Mouse (Mus musculus): ENCODE measurements around the gene Gsn. TPM values are rescaled to one million over a fixed set of nuclear protein-coding genes. Genes with fewer than 3 reads are reported as not detected.

Gsn gene
- polyA plus RNA-seq, 1 experiment from 2014 or later, result 1,007 TPM

DNA sequence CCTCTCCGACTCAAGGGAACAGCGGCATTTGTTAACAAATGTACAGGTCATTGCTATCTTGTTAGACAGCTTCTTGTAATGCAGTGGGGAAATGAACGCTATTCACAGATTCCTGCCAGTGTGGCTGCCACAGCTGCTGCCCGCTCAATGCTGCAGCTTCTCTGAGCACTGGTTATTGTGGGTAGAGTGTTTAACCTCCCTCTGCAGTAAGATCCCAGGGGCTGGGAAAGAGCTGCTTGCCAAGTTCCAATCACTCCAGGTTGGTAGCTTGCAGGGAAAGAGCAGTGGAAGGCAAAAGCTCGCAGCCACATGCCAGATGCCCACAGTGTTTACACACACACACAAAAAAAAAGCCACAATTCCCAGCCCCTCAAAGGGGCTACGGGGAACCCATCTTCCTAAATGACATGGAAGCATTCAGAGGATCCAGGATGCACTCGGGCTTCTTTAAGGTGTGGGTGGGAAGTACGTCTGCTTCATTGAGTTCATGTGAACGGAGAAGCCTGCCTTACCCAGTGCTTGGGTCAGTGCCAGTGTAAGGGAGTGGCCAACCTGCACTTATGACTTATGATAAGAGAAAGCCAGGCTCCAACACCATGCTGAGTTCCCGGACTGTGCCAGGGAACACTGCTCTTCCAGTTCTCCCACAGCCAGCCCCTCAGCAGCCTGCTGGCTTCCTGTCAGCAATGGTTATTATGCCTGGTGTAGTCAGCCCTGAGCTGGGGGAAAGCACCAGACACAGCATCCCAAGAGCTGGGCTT is 66.4 kb downstream of the Gsn start:
- Histone ChIP-seq H3K9me3 (ENCODE audit: low read length) (no peaks in the 10 kb centered on the region), H3K9ac (replicated peaks; ENCODE audit: low read depth) (no peak overlapping the region), H3K27me3 (replicated peaks; ENCODE audit: insufficient read depth, low read length) (no peaks in the 10 kb centered on the region), H3K4me3 (ENCODE audit: low read depth, low read length) (no peak overlapping the region), H3K4me1 (ENCODE audit: insufficient read depth, low read depth, low read length) (peaks cover 10% of the 10 kb centered on the region; the same call in 1 of the 2 replicates), H3K4me2 (replicated peaks; ENCODE audit: low read depth, low read length) (0 out of 2 replicates have a peak overlapping the region, but pooled peaks have one; percentile 17), H3K36me3 (ENCODE audit: insufficient read depth, low read length) (no peaks in the 10 kb centered on the region), H3K27ac (ENCODE audit: low read length) (peak overlapping the region; percentile 28)
- TF ChIP-seq CTCF (IDR thresholded peaks at IDR 0.05) (no peak), EP300 (IDR thresholded peaks at IDR 0.05) (no peak)
- peak; percentile 85 for DNase-seq (ENCODE audit: low spot score)
- ATAC-seq, result peak; percentile 90
- 36% methylated on average over 10 of the region's 10 CpGs for WGBS

GRCm38 (mm10) chr2:35325930-35326329 is 69.8 kb downstream of the Gsn start:
- Histone ChIP-seq H3K9me3 (ENCODE audit: low read length) (no peaks in the 10 kb centered on the region), H3K4me1 (ENCODE audit: insufficient read depth, low read depth, low read length) (peaks cover 10% of the 10 kb centered on the region; the same call in 1 of the 2 replicates), H3K36me3 (ENCODE audit: insufficient read depth, low read length) (no peaks in the 10 kb centered on the region), H3K4me2 (replicated peaks; ENCODE audit: low read depth, low read length) (no peak overlapping the region), H3K4me3 (ENCODE audit: low read depth, low read length) (no peak overlapping the region), H3K9ac (replicated peaks; ENCODE audit: low read depth) (no peak overlapping the region), H3K27ac (ENCODE audit: low read length) (no peak overlapping the region), H3K27me3 (replicated peaks; ENCODE audit: insufficient read depth, low read length) (no peaks in the 10 kb centered on the region)
- no peak for ATAC-seq
- TF ChIP-seq CTCF (IDR thresholded peaks at IDR 0.05) (no peak), EP300 (IDR thresholded peaks at IDR 0.05) (no peak)
- no peak for DNase-seq (ENCODE audit: low spot score)
- WGBS, result 72% methylated on average over 10 of the region's 10 CpGs

GRCm38 (mm10) chr2:35326931-35327330 is 70.8 kb downstream of the Gsn start:
- H3K4me1 ChIP-seq (ENCODE audit: insufficient read depth, low read depth, low read length), result peaks cover 8% of the 10 kb centered on the region; the same call in 1 of the 2 replicates
- no peaks in the 10 kb centered on the region for H3K36me3 ChIP-seq (ENCODE audit: insufficient read depth, low read length)
- TF ChIP-seq EP300 (IDR thresholded peaks at IDR 0.05) (peak; percentile 66), CTCF (IDR thresholded peaks at IDR 0.05) (no peak)
- no peak overlapping the region for H3K27ac ChIP-seq (ENCODE audit: low read length)
- no peaks in the 10 kb centered on the region for H3K9me3 ChIP-seq (ENCODE audit: low read length)
- H3K9ac ChIP-seq (replicated peaks; ENCODE audit: low read depth), result no peak overlapping the region
- peak; percentile 54 for DNase-seq (ENCODE audit: low spot score)
- no peak overlapping the region for H3K4me2 ChIP-seq (replicated peaks; ENCODE audit: low read depth, low read length)
- no peak overlapping the region for H3K4me3 ChIP-seq (ENCODE audit: low read depth, low read length)
- no peaks in the 10 kb centered on the region for H3K27me3 ChIP-seq (replicated peaks; ENCODE audit: insufficient read depth, low read length)
- 44% methylated on average over 1 of the region's 1 CpGs for WGBS
- peak; percentile 39; the same call in 1 of the 2 replicates for ATAC-seq

- Histone ChIP-seq H3K4me1 (ENCODE audit: insufficient read depth, low read depth, low read length) (peaks cover 5% of the 10 kb centered on the region), H3K36me3 (ENCODE audit: insufficient read depth, low read length) (no peaks in the 10 kb centered on the region), H3K9ac (replicated peaks; ENCODE audit: low read depth) (no peak overlapping the region), H3K4me2 (replicated peaks; ENCODE audit: low read depth, low read length) (no peak overlapping the region), H3K27ac (ENCODE audit: low read length) (no peak overlapping the region; the same call in 1 of the 2 replicates), H3K27me3 (replicated peaks; ENCODE audit: insufficient read depth, low read length) (no peaks in the 10 kb centered on the region), H3K4me3 (ENCODE audit: low read depth, low read length) (no peak overlapping the region), H3K9me3 (ENCODE audit: low read length) (no peaks in the 10 kb centered on the region)
- ATAC-seq (no peak), DNase-seq (ENCODE audit: low spot score) (no peak)
- TF ChIP-seq EP300 (IDR thresholded peaks at IDR 0.05), result no peak
- TF ChIP-seq CTCF (IDR thresholded peaks at IDR 0.05), result no peak
- 44% methylated on average over 10 of the region's 10 CpGs for WGBS
Observed at GRCm38 (mm10) chr2:35327583-35327982, 71.4 kb downstream of the Gsn start.

DNA sequence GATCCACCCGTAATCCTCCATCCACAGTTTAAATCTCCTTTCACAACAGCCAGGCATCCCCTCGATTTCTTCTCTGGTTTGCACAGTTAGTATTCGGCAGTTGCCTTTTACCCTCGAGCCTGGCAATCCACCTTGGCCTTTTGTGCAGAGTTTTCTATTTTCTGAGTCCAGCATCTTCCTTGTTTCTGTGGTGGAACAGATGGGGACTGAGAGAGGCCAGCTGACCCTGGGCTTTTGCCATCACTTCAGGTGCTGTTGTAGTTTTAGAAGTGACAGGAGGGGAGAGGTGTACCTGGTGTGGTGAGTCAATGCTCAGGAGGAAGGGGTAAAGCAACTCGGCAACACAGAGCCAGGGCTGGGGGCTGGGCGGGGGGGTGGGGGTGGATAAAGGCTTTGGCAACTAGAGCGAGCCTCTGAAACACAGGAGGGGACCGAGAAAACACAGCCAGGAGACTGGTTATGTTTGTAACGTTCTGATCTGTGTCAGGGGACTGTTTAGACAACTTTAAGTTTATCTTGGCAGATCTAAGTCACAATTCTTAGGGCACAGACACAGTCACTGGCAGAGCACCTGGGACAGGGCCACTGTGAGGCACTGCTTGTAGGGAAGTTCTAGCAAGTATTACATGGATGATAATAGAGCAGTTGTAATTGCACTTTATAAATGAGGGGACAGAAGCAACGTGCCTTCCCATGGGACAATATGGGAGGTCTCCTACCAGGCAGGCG is 72.0 kb downstream of the Gsn start:
- H3K4me3 ChIP-seq (ENCODE audit: low read depth, low read length), result no peak overlapping the region
- H3K4me1 ChIP-seq (ENCODE audit: insufficient read depth, low read depth, low read length), result peaks cover 8% of the 10 kb centered on the region
- no peak for ATAC-seq
- H3K27ac ChIP-seq (ENCODE audit: low read length), result no peak overlapping the region
- no peaks in the 10 kb centered on the region for H3K9me3 ChIP-seq (ENCODE audit: low read length)
- no peak for DNase-seq (ENCODE audit: low spot score)
- no peak overlapping the region for H3K4me2 ChIP-seq (replicated peaks; ENCODE audit: low read depth, low read length)
- no peak overlapping the region for H3K9ac ChIP-seq (replicated peaks; ENCODE audit: low read depth)
- 44% methylated on average over 11 of the region's 11 CpGs for WGBS
- TF ChIP-seq EP300 (IDR thresholded peaks at IDR 0.05) (no peak), CTCF (IDR thresholded peaks at IDR 0.05) (no peak)
- H3K27me3 ChIP-seq (replicated peaks; ENCODE audit: insufficient read depth, low read length), result no peaks in the 10 kb centered on the region
- H3K36me3 ChIP-seq (ENCODE audit: insufficient read depth, low read length), result no peaks in the 10 kb centered on the region

DNA sequence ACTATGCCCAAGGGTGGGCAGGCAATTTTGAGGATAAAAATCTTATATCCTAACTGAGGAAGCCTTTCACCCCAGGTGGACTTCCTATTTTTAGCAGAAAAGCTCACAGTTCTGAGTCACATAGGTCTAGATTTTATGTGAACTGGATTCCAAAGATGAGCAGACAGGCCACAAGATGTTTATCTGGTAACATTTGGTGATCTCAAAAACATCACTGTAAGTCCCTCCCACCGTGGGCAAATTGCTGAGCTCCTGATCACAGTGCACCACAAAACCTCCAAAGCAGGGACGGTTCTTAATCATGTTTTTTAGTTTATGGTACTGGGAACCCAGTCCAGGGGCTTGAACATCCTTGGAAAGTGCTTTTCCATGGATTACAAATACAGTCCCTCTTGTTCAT is 72.9 kb downstream of the Gsn start:
- no peak for DNase-seq (ENCODE audit: low spot score)
- H3K27me3 ChIP-seq (replicated peaks; ENCODE audit: insufficient read depth, low read length), result no peaks in the 10 kb centered on the region
- H3K9me3 ChIP-seq (ENCODE audit: low read length), result no peaks in the 10 kb centered on the region

More for the DNA sequence above, 72.9 kb downstream of the Gsn start:
- Histone ChIP-seq H3K4me1 (ENCODE audit: insufficient read depth, low read depth, low read length) (peaks cover 6% of the 10 kb centered on the region), H3K4me2 (replicated peaks; ENCODE audit: low read depth, low read length) (no peak overlapping the region), H3K4me3 (ENCODE audit: low read depth, low read length) (no peak overlapping the region), H3K27ac (ENCODE audit: low read length) (no peak overlapping the region), H3K36me3 (ENCODE audit: insufficient read depth, low read length) (no peaks in the 10 kb centered on the region), H3K9ac (replicated peaks; ENCODE audit: low read depth) (no peak overlapping the region)
- WGBS, result 89% methylated on average over 2 of the region's 2 CpGs
- ATAC-seq, result no peak
- TF ChIP-seq CTCF (IDR thresholded peaks at IDR 0.05) (no peak), EP300 (IDR thresholded peaks at IDR 0.05) (no peak)

All from lung, postnatal 0 days (tissue).